Mouse (Mus musculus): ENCODE results near the gene Slc35a1. TPM values are rescaled to one million over a fixed set of nuclear protein-coding genes. Genes with fewer than 3 reads are reported as not detected.

Slc35a1 gene
- polyA plus RNA-seq, 1 experiment, result 27.0 TPM

DNA sequence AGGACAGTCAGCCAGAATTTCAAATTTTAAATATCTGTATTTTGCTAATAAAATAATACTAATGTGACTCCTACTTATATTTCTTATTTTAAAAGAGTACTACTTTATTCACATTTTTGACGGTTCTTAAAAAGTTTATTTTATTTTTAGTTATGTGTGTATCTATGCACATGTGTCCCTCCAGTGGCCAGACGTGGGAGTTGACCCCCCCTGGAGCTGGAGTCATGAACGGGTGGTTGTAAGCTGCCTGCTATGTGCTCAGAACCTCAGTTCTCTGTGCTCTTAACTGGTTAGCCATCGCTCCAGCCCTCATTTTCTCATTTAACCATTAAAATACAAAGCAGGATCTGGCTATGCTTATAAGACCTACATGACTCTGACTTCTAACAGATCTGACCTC is 15.8 kb upstream of the Slc35a1 start:
- TF ChIP-seq POLR2A (IDR thresholded peaks at IDR 0.05; ENCODE audit: borderline replicate concordance, extremely low read depth, insufficient read depth, insufficient read length, poor library complexity, severe bottlenecking) (no peak), CTCF (IDR thresholded peaks at IDR 0.05; ENCODE audit: borderline replicate concordance, extremely low read depth, insufficient read depth, insufficient read length) (no peak)
- DNase-seq (ENCODE audit: low read depth), result no peak

DNA sequence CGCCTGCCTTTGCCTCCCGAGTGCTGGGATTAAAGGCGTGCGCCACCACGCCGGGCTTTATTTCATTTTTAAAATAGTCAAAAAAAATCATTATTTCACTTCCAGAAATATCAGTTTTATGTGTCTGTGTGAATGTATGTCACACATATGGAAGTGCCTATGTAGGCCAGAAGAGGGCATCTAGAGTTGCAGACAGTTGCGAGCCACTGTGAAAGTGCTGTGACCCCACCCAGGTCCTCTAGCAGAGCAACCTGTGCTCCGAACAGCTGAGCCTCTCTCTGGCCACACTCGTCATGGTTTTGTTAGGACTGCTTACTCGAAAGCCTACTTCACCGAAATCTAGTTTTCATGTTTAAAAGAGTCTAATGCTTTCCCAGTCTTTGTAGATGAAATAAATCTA is 15.0 kb upstream of the Slc35a1 start:
- no peak for TF ChIP-seq POLR2A (IDR thresholded peaks at IDR 0.05; ENCODE audit: borderline replicate concordance, extremely low read depth, insufficient read depth, insufficient read length, poor library complexity, severe bottlenecking)
- TF ChIP-seq CTCF (IDR thresholded peaks at IDR 0.05; ENCODE audit: borderline replicate concordance, extremely low read depth, insufficient read depth, insufficient read length), result no peak
- no peak for DNase-seq (ENCODE audit: low read depth)

DNA sequence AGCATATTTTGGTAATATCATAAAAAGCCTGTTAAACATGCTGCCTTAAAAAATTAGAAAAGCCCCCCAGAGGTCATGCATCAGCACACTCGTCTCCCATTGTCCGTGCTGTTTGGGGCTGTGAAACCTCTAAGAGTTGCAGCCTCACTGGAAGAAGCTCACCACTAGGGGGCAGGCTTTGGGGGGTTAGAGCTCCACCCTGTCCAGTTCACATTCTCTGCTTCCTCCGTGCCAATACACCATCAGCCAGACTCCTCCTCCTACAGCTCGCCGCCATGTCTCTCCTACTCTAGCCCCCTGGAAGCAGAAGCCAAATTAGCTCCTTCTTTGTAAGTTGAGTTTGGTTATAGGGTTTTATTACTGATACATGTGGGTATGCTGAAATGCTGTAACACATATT is 14.3 kb upstream of the Slc35a1 start:
- TF ChIP-seq POLR2A (IDR thresholded peaks at IDR 0.05; ENCODE audit: borderline replicate concordance, extremely low read depth, insufficient read depth, insufficient read length, poor library complexity, severe bottlenecking), result no peak
- TF ChIP-seq CTCF (IDR thresholded peaks at IDR 0.05; ENCODE audit: borderline replicate concordance, extremely low read depth, insufficient read depth, insufficient read length), result peak; percentile 60
- DNase-seq (ENCODE audit: low read depth), result peak; percentile 66

DNA sequence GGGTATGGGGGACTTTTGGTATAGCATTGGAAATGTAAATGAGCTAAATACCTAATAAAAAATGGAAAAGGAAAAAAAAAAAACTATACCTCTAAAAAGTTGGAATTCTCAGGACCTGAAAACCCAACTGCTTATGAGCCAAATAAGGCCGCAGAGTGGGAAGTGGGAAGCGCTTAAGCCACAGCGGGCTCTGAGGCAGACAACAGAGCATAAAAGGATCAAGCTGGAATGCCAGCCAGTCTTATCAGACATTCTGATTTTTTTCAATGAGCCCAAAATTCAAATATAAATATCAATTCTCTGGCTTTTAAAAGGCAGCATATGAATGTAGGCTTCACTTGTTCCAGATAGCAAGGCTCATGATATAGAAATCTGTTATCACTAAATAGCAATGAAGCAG is 783 bp upstream of the Slc35a1 start:
- TF ChIP-seq POLR2A (IDR thresholded peaks at IDR 0.05; ENCODE audit: borderline replicate concordance, extremely low read depth, insufficient read depth, insufficient read length, poor library complexity, severe bottlenecking) (no peak), CTCF (IDR thresholded peaks at IDR 0.05; ENCODE audit: borderline replicate concordance, extremely low read depth, insufficient read depth, insufficient read length) (no peak)
- DNase-seq (ENCODE audit: low read depth), result peak; percentile 40

DNA sequence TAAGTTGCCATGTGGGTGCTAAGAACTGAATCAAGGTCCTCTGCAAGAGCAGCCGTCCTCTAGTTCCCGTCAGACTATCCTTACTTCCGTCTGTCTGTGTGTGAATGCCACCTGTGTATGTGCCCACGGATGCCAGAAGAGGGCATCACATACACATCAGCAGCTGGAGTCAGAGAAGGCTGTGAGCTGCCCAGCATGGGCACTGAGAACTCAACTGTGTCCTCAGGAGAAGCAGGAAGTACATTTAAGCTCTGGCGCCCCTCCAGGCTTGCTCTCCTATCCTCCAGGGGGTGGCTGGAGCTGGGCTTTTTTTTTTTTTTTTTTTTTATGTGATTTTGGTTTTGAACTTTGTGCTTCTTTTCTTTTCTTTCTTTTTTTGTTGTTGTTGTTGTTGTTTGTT is 6.7 kb downstream of the Slc35a1 start:
- TF ChIP-seq CTCF (IDR thresholded peaks at IDR 0.05; ENCODE audit: borderline replicate concordance, extremely low read depth, insufficient read depth, insufficient read length) (no peak), POLR2A (IDR thresholded peaks at IDR 0.05; ENCODE audit: borderline replicate concordance, extremely low read depth, insufficient read depth, insufficient read length, poor library complexity, severe bottlenecking) (no peak)
- no peak for DNase-seq (ENCODE audit: low read depth)

DNA sequence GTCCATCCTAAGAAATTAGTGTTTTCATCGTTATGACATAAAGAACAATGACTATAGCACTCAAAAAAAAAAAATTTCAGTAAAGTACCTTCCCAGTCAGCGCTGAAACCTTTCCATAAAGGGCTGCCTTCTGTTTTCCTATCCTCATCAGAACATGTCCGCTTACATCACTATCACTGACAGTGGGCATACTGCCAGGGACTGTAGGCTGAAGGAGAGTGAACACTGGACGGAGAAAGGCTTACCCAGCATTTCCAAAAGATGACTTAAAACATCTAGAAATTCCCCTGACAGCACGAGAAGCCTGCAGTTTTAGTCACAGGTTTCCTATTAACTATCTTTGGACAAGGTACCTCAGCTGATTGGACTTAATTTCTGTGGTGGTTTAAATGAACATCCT is 13.5 kb downstream of the Slc35a1 start:
- DNase-seq (ENCODE audit: low read depth), result no peak
- TF ChIP-seq POLR2A (IDR thresholded peaks at IDR 0.05; ENCODE audit: borderline replicate concordance, extremely low read depth, insufficient read depth, insufficient read length, poor library complexity, severe bottlenecking), result no peak
- no peak for TF ChIP-seq CTCF (IDR thresholded peaks at IDR 0.05; ENCODE audit: borderline replicate concordance, extremely low read depth, insufficient read depth, insufficient read length)

DNA sequence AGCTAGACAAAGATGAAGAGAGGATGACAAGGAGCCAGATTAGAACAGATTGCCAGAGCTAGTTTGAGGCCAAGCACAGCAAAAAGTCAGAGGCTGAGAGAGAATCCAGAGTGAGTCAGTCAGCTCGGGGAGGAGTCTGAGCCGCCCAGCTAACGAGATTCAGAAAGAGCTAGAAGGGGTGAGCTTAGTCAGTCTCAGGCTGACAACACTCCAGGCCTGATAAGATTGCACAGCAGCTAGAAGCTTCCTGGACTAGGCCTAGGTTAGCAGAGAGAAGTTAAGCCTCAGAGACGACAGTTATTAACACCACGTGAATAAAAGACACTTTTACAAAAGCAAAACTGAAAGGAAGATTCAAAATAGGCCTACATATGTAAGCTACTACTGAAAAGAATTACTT is 19.3 kb downstream of the Slc35a1 start:
- DNase-seq (ENCODE audit: low read depth), result no peak
- TF ChIP-seq CTCF (IDR thresholded peaks at IDR 0.05; ENCODE audit: borderline replicate concordance, extremely low read depth, insufficient read depth, insufficient read length) (no peak), POLR2A (IDR thresholded peaks at IDR 0.05; ENCODE audit: borderline replicate concordance, extremely low read depth, insufficient read depth, insufficient read length, poor library complexity, severe bottlenecking) (no peak)

DNA sequence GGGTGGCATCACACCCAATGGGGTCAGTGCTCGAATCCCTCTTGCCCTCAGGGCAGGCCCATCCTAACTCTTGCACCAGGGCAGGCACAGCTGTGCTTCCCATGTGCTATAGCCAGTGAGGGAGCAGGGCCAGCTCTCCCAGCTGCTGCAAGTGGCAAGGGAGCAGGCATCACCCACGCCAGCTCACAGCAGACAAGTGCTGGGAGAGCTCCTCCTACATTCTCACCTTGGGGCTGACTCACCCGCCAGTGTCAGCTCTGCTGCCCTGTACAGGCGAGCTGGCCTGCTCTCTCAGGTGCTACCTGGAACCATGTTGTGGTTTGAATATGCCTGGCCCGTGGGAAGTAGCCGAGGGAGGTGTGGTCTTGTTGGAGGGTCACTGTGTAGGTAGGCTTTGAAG is 25.3 kb downstream of the Slc35a1 start:
- no peak for DNase-seq (ENCODE audit: low read depth)
- TF ChIP-seq POLR2A (IDR thresholded peaks at IDR 0.05; ENCODE audit: borderline replicate concordance, extremely low read depth, insufficient read depth, insufficient read length, poor library complexity, severe bottlenecking) (no peak), CTCF (IDR thresholded peaks at IDR 0.05; ENCODE audit: borderline replicate concordance, extremely low read depth, insufficient read depth, insufficient read length) (no peak)

DNA sequence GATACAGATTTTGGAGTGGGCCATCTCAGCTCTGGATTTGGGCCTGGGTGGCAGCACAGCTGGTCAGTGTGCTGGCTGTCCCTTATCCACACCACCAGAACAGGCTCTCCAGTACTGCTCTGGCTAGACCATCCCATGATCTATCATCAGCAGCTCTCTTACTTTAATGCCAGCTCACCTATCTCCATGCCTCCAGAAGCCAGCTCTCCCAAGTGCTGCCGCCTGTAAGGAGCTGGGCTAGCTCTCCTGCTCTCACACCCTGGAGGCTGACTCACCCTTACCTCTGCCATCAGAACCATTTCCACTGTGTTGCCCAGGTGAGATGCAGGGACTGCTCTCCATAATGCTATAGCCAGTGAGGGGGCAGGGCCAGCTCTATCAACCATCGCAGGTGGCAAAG is 25.7 kb downstream of the Slc35a1 start:
- DNase-seq (ENCODE audit: low read depth), result no peak
- TF ChIP-seq CTCF (IDR thresholded peaks at IDR 0.05; ENCODE audit: borderline replicate concordance, extremely low read depth, insufficient read depth, insufficient read length), result no peak
- no peak for TF ChIP-seq POLR2A (IDR thresholded peaks at IDR 0.05; ENCODE audit: borderline replicate concordance, extremely low read depth, insufficient read depth, insufficient read length, poor library complexity, severe bottlenecking)

DNA sequence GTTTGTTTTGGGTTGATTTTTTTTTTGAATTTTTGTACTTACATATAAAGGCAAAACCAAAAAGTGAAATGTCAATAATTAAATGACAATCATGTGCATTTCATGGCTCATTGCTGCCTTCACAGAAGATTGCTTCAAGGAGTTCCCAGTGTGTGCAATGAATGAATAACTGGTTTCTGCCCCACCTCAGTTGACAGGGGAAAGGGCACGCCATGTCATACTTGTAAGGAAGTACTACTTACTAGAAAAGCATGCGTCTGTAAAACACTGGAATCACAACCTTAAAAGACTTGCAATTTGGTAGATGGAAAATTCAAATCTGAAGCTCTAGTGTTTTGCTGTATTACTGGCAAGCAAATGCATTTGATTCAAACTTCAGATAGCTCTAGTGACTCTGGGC is 28.2 kb downstream of the Slc35a1 start:
- DNase-seq (ENCODE audit: low read depth), result no peak
- no peak for TF ChIP-seq CTCF (IDR thresholded peaks at IDR 0.05; ENCODE audit: borderline replicate concordance, extremely low read depth, insufficient read depth, insufficient read length)
- no peak for TF ChIP-seq POLR2A (IDR thresholded peaks at IDR 0.05; ENCODE audit: borderline replicate concordance, extremely low read depth, insufficient read depth, insufficient read length, poor library complexity, severe bottlenecking)

DNA sequence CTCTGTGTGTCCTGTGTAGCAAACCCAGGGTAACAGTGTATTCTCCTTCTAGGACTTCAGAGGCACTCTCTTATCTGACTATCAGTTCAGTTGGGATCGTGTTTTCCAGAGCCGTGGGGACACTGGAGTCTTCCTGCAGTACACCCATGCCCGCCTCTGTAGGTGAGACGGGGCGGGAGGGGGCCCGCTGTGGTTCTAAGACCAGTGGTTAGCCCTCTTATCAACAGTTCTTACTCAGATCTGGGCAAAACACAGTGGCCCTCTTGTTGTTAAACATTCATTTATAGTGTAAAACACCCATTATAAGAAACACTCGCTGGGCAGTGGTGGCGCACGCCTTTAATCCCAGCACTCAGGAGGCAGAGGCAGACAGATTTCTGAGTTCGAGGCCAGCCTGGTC is 31.1 kb downstream of the Slc35a1 start:
- TF ChIP-seq POLR2A (IDR thresholded peaks at IDR 0.05; ENCODE audit: borderline replicate concordance, extremely low read depth, insufficient read depth, insufficient read length, poor library complexity, severe bottlenecking) (no peak), CTCF (IDR thresholded peaks at IDR 0.05; ENCODE audit: borderline replicate concordance, extremely low read depth, insufficient read depth, insufficient read length) (no peak)
- no peak for DNase-seq (ENCODE audit: low read depth)

DNA sequence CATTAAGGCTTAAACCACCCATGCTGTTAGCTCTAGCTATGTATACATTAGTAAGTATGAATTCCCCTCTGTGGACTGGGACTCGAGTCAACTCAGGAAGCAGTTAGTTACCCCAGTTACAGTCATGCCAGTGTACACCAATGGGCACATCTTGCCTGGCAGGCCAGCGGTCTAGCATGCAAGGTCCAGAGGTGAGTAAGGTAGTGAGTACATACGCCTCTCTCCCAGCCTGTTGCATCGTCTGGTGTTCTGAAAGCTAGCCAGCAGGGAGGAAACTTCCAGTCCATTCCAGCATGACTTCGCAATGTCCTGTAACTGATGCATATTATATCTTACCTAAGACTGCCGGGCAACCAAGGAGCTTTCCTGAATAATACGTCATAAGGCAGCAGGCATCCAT is 34.1 kb downstream of the Slc35a1 start:
- no peak for TF ChIP-seq POLR2A (IDR thresholded peaks at IDR 0.05; ENCODE audit: borderline replicate concordance, extremely low read depth, insufficient read depth, insufficient read length, poor library complexity, severe bottlenecking)
- TF ChIP-seq CTCF (IDR thresholded peaks at IDR 0.05; ENCODE audit: borderline replicate concordance, extremely low read depth, insufficient read depth, insufficient read length), result no peak
- no peak for DNase-seq (ENCODE audit: low read depth)

DNA sequence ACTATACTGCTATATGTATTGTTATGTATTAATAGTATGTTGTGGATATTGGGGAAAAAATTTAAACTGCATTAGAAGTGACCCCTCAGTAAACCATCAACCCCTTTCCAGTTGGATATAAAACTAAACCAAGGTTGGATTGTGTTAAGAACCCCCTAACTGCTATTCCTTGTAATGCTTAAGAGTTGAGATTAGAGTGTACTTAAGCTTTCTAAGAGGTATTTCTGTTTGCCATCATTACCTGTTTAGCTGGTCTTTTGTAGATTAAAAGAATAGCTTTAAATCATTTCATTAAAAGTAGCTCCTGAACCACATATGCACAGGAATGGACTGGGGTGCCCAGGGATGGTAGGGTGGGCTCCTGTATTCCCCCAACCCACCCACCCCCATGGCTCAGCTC is 42.5 kb downstream of the Slc35a1 start:
- no peak for DNase-seq (ENCODE audit: low read depth)
- TF ChIP-seq POLR2A (IDR thresholded peaks at IDR 0.05; ENCODE audit: borderline replicate concordance, extremely low read depth, insufficient read depth, insufficient read length, poor library complexity, severe bottlenecking) (no peak), CTCF (IDR thresholded peaks at IDR 0.05; ENCODE audit: borderline replicate concordance, extremely low read depth, insufficient read depth, insufficient read length) (no peak)
